Mouse (Mus musculus): Measurements from ENCODE around the gene Lrrc74a. TPM values are rescaled to one million over a fixed set of nuclear protein-coding genes. Genes with fewer than 3 reads are reported as not detected.
A peak's percentile ranks its signal among the peaks of the same experiment; 100 is the strongest.

The Lrrc74a gene
- polyA plus RNA-seq, 1 experiment = not detected

GRCm38 (mm10) chr12:86778531-86778930, 44.4 kb downstream of the Lrrc74a start:
- 88% methylated on average over 4 of the region's 4 CpGs for WGBS
- DNase-seq (ENCODE audit: low read depth, low spot score) = no peak

- DNase-seq (ENCODE audit: low read depth, low spot score) = no peak
- WGBS = 49% methylated on average over 11 of the region's 11 CpGs
These were observed 45.2 kb downstream of the Lrrc74a start for GRCm38 (mm10) chr12:86779206-86779989.

GRCm38 (mm10) chr12:86781654-86782202, 47.6 kb downstream of the Lrrc74a start:
- WGBS = 34% methylated on average over 6 of the region's 6 CpGs
- DNase-seq (ENCODE audit: low read depth, low spot score) = no peak

GRCm38 (mm10) chr12:86786149-86787019, 52.2 kb downstream of the Lrrc74a start:
- 63% methylated on average over 12 of the region's 12 CpGs for WGBS
- no peak for DNase-seq (ENCODE audit: low read depth, low spot score)

GRCm38 (mm10) chr12:86787020-86787553, 52.9 kb downstream of the Lrrc74a start:
- 47% methylated on average over 4 of the region's 4 CpGs for WGBS
- DNase-seq (ENCODE audit: low read depth, low spot score) = no peak

- DNase-seq (ENCODE audit: low read depth, low spot score) = no peak
- WGBS = 52% methylated on average over 6 of the region's 6 CpGs
These were observed 56.1 kb downstream of the Lrrc74a start for GRCm38 (mm10) chr12:86790100-86790848.

- no peak for DNase-seq (ENCODE audit: low read depth, low spot score)
- 7% methylated on average over 2 of the region's 2 CpGs for WGBS
These were observed 56.6 kb downstream of the Lrrc74a start for GRCm38 (mm10) chr12:86790849-86791127.

- no peak for DNase-seq (ENCODE audit: low read depth, low spot score)
- 91% methylated on average over 2 of the region's 2 CpGs for WGBS
These were observed 57.8 kb downstream of the Lrrc74a start for GRCm38 (mm10) chr12:86791987-86792386.

GRCm38 (mm10) chr12:86793830-86794229, 59.7 kb downstream of the Lrrc74a start:
- 31% methylated on average over 3 of the region's 3 CpGs for WGBS
- DNase-seq (ENCODE audit: low read depth, low spot score) = no peak

- 78% methylated on average over 11 of the region's 11 CpGs for WGBS
- DNase-seq (ENCODE audit: low read depth, low spot score) = no peak
These were observed 60.2 kb downstream of the Lrrc74a start for GRCm38 (mm10) chr12:86794331-86794730.

GRCm38 (mm10) chr12:86795076-86795837, 61.1 kb downstream of the Lrrc74a start:
- no peak for DNase-seq (ENCODE audit: low read depth, low spot score)
- 54% methylated on average over 7 of the region's 7 CpGs for WGBS

- peak; percentile 79 for DNase-seq (ENCODE audit: low read depth, low spot score)
- 4% methylated on average over 4 of the region's 4 CpGs for WGBS
These were observed 61.7 kb downstream of the Lrrc74a start for GRCm38 (mm10) chr12:86795838-86796232.

- DNase-seq (ENCODE audit: low read depth, low spot score) = no peak
- 57% methylated on average over 3 of the region's 3 CpGs for WGBS
These were observed 62.2 kb downstream of the Lrrc74a start for GRCm38 (mm10) chr12:86796351-86796750.

- DNase-seq (ENCODE audit: low read depth, low spot score) = no peak
These were observed 63.6 kb downstream of the Lrrc74a start for GRCm38 (mm10) chr12:86797771-86798170.

GRCm38 (mm10) chr12:86798773-86799540, 64.8 kb downstream of the Lrrc74a start:
- WGBS = 21% methylated on average over 14 of the region's 14 CpGs
- peak; percentile 82 for DNase-seq (ENCODE audit: low read depth, low spot score)

More at GRCm38 (mm10) chr12:86797771-86798170, 63.6 kb downstream of the Lrrc74a start:
- WGBS = 90% methylated on average over 4 of the region's 4 CpGs

- no peak for DNase-seq (ENCODE audit: low read depth, low spot score)
- WGBS = 87% methylated on average over 7 of the region's 7 CpGs
These were observed 65.6 kb downstream of the Lrrc74a start for GRCm38 (mm10) chr12:86799786-86800185.

- WGBS = 50% methylated on average over 4 of the region's 4 CpGs
- DNase-seq (ENCODE audit: low read depth, low spot score) = no peak
These were observed 66.2 kb downstream of the Lrrc74a start for GRCm38 (mm10) chr12:86800336-86800735.

GRCm38 (mm10) chr12:86800765-86801147, 66.6 kb downstream of the Lrrc74a start:
- no peak for DNase-seq (ENCODE audit: low read depth, low spot score)
- 2% methylated on average over 7 of the region's 7 CpGs for WGBS

Measured in large intestine, adult 2 months (tissue).